Mouse (Mus musculus): ENCODE results near the gene Metap1d.

DNA sequence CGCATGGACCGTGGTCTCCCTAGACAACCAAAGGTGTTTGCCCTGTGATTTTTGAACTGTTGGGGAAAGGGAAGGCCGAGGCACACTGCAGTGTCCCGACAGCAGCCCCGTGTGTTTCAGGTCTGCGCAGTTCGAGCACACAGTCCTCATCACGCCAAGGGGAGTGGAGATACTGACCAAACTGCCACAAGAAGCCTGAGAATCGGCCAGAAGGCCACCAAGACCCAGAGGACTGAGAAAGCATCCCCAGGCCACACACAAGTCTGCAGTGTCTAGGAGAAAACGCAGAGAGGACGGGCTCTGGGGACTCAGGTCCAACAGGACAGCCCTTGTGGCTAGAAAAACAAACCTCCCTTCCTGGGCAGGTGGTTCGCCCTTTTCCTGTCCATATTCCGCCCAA, 71.7 kb downstream of the Metap1d start:
- no peak for TF ChIP-seq EP300 (optimal IDR thresholded peaks at IDR 0.05)
- TF ChIP-seq CTCF (IDR thresholded peaks at IDR 0.05; ENCODE audit: low read depth) = no peak

Data from stomach, postnatal 0 days (tissue).